Mouse (Mus musculus) liver, postnatal 0 days (tissue): Measurements from ENCODE around the gene Erh.

Experiments used
- CTCF ChIP-seq: sonication (generic); IDR thresholded peaks from 2 replicates; pipeline ENCODE4 v1.5.1; 2016; ENCODE audit warnings: antibody characterized with exemption, low read depth
- EP300 ChIP-seq: IDR thresholded peaks from 2 replicates; pipeline ENCODE4 v1.6.1; 2016; ENCODE audit warnings: antibody characterized with exemption, low read depth, mild to moderate bottlenecking

GRCm38 (mm10) chr12:80653951-80654658 lies 10.0 kb upstream of the Erh start:
- TF ChIP-seq CTCF (no peak), EP300 (no peak)
